Mouse (Mus musculus) erythroblast, embryonic 14.5 days (primary cell): ENCODE measurements around the gene Zfp62.

ENCODE experiments used
- GATA1 ChIP-seq: IDR thresholded peaks from 2 replicates; pipeline ENCODE4 v1.6.1; 2012; ENCODE audit warnings: low read length, inconsistent platforms, mixed read lengths
- TAL1 ChIP-seq: IDR thresholded peaks from 3 replicates; pipeline ENCODE4 v1.6.1; 2012; ENCODE audit warnings: low read length, inconsistent platforms, mixed read lengths

DNA sequence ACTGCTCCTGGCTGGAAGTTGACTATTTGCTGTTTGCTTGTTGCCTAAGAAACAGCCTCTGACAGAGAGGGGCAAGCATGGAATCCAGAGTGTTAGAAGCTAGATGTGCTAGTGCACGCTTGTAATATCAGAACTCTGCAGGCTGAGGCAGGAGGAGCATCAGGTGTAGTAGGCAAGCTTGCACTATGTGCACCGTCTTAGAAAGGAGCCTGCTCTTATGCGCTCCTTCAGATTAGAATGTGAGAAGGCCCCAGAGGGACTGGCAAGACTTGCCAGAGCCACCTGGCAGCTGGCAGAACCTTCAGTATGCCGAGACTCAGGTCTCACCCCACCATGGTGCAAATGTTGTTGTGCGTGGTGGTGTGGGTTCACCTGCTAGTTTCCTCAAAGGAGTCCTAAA, 49.0 kb downstream of the Zfp62 start:
- TF ChIP-seq GATA1 (no peak), TAL1 (no peak)
